Mouse (Mus musculus) kidney, adult 8-10 months (tissue): ENCODE results near the gene Xrcc5.

Source experiments
- DNase-seq, 2 experiments: peaks; one replicate each; pipeline ENCODE4 v3.0.0; 2022

Xrcc5 gene

GRCm38 (mm10) chr1:72307317-72307798, at the start of gene Xrcc5:
Gene Xrcc5, plus strand, starts transcription at chr1:72307421.
- DNase-seq = peak; percentile 94

GRCm38 (mm10) chr1:72263099-72263498, 44.1 kb upstream of the Xrcc5 start:
- no peak for DNase-seq

GRCm38 (mm10) chr1:72278085-72278484, 29.1 kb upstream of the Xrcc5 start:
- DNase-seq = no peak

GRCm38 (mm10) chr1:72282604-72283003, 24.6 kb upstream of the Xrcc5 start:
- no peak for DNase-seq

- peak; percentile 94 to 95 for DNase-seq
These were observed 23.2 kb upstream of the Xrcc5 start, which contains the start of the genes Pecr and Tmem169 for GRCm38 (mm10) chr1:72283992-72284485. Gene Pecr, minus strand, starts transcription at chr1:72284314. Gene Tmem169, plus strand, starts transcription at chr1:72284369.

GRCm38 (mm10) chr1:72284539-72284938, 22.7 kb upstream of the Xrcc5 start:
- no peak for DNase-seq

GRCm38 (mm10) chr1:72286904-72287303, 20.3 kb upstream of the Xrcc5 start:
- no peak for DNase-seq

GRCm38 (mm10) chr1:72287893-72288292, 19.3 kb upstream of the Xrcc5 start:
- DNase-seq = peak; percentile 64 to 76

- DNase-seq = peak; percentile 51 to 75
These were observed 18.6 kb upstream of the Xrcc5 start for GRCm38 (mm10) chr1:72288527-72289150.

- no peak for DNase-seq
These were observed 16.3 kb upstream of the Xrcc5 start for GRCm38 (mm10) chr1:72290896-72291295.

GRCm38 (mm10) chr1:72291421-72291820, 15.8 kb upstream of the Xrcc5 start:
- peak; percentile 42 for DNase-seq

GRCm38 (mm10) chr1:72291925-72292324, 15.3 kb upstream of the Xrcc5 start:
- no peak for DNase-seq

- DNase-seq = peak; percentile 82 to 84
These were observed 13.2 kb upstream of the Xrcc5 start for GRCm38 (mm10) chr1:72293869-72294663.

GRCm38 (mm10) chr1:72295746-72296145, 11.5 kb upstream of the Xrcc5 start:
- no peak for DNase-seq

GRCm38 (mm10) chr1:72301845-72302244, 5.4 kb upstream of the Xrcc5 start:
- no peak for DNase-seq

GRCm38 (mm10) chr1:72306241-72306640, 980 bp upstream of the Xrcc5 start:
- no peak for DNase-seq

- peak; percentile 50 to 52 for DNase-seq
These were observed 491 bp upstream of the Xrcc5 start for GRCm38 (mm10) chr1:72306679-72307181.

GRCm38 (mm10) chr1:72308919-72309318, 1.7 kb downstream of the Xrcc5 start:
- no peak for DNase-seq

GRCm38 (mm10) chr1:72309744-72310424, 2.7 kb downstream of the Xrcc5 start:
- no peak for DNase-seq

- DNase-seq = no peak
These were observed 5.6 kb downstream of the Xrcc5 start for GRCm38 (mm10) chr1:72312701-72313398.

- DNase-seq = no peak
These were observed 6.3 kb downstream of the Xrcc5 start for GRCm38 (mm10) chr1:72313399-72314039.

GRCm38 (mm10) chr1:72315447-72315846, 8.2 kb downstream of the Xrcc5 start:
- no peak for DNase-seq
